Mouse (Mus musculus) stomach, embryonic 14.5 days (tissue): ENCODE results near the gene Alg12. TPM values are rescaled to one million over a fixed set of nuclear protein-coding genes. Genes with fewer than 3 reads are reported as not detected.
A peak's percentile ranks its signal among the peaks of the same experiment; 100 is the strongest.

ENCODE experiments used
- ATAC-seq: fragments of 200-750 bp; cut with Nextera tagmentation; 2 replicates; pipeline ENCODE4 v1.8.0; 2017; ENCODE audit warnings: low read depth, moderate TSS enrichment; ENCODE audit not compliant: insufficient number of reproducible peaks, insufficient read depth, low FRiP score
- H3K27ac ChIP-seq: fragments of 300-500 bp; sonication (generic); 2 replicates; pipeline ENCODE4 v1.5.1; 2014; ENCODE audit warnings: mild to moderate bottlenecking, low read length, moderate library complexity, mixed read lengths
- H3K27me3 ChIP-seq: fragments of 300-500 bp; sonication (generic); 2 replicates; pipeline ENCODE4 v1.6.1; 2014; ENCODE audit warnings: low read length, control low read depth, mixed read lengths; ENCODE audit not compliant: control insufficient read depth, insufficient read depth
- H3K36me3 ChIP-seq: fragments of 300-500 bp; sonication (generic); 2 replicates; pipeline ENCODE4 v1.6.1; 2014; ENCODE audit warnings: mild to moderate bottlenecking, control low read depth, low read length, moderate library complexity, mixed read lengths; ENCODE audit not compliant: control insufficient read depth, insufficient read depth
- H3K4me1 ChIP-seq: fragments of 300-500 bp; sonication (generic); 2 replicates; pipeline ENCODE4 v1.6.1; 2014; ENCODE audit warnings: low read length, control low read depth, mixed read lengths; ENCODE audit not compliant: control insufficient read depth, insufficient read depth
- H3K4me2 ChIP-seq: fragments of 300-500 bp; sonication (generic); replicated peaks from 2 replicates; pipeline ENCODE4 v1.6.1; 2014; ENCODE audit warnings: low read depth, low read length, control low read depth
- H3K4me3 ChIP-seq: fragments of 300-500 bp; sonication (generic); 2 replicates; pipeline ENCODE4 v1.5.1; 2014; ENCODE audit warnings: low read depth, low read length, control low read depth
- H3K9ac ChIP-seq: fragments of 300-500 bp; sonication (generic); replicated peaks from 2 replicates; pipeline ENCODE4 v1.6.1; 2014; ENCODE audit warnings: low read depth, mild to moderate bottlenecking, control low read depth, low read length, moderate library complexity, mixed read lengths
- H3K9me3 ChIP-seq: fragments of 300-500 bp; sonication (generic); 2 replicates; pipeline ENCODE4 v1.6.1; 2016; ENCODE audit warnings: low read depth, low read length, control low read depth; ENCODE audit not compliant: control insufficient read depth
- WGBS: fragments of 180-500 bp; shearing (Covaris S2); extraction: QIAGEN DNeasy Blood & Tissue Kit; methylation state at CpG from one replicate; pipeline ENCODE4 v1.1.7; 2014; 5-methylcytosine and 5-hydroxymethylcytosine counted together
- polyA plus RNA-seq: library from polyadenylated mRNA; unstranded; fragments of >200 nt; fragmentation: Nextera tagmentation; extraction: Ambion mirVana; gene quantifications from 2 replicates; pipeline ENCODE4 v1.2.1, GENCODE M21; 2014

The Alg12 gene
- polyA plus RNA-seq, 1 experiment from 2014 or later: 12.7 TPM

DNA sequence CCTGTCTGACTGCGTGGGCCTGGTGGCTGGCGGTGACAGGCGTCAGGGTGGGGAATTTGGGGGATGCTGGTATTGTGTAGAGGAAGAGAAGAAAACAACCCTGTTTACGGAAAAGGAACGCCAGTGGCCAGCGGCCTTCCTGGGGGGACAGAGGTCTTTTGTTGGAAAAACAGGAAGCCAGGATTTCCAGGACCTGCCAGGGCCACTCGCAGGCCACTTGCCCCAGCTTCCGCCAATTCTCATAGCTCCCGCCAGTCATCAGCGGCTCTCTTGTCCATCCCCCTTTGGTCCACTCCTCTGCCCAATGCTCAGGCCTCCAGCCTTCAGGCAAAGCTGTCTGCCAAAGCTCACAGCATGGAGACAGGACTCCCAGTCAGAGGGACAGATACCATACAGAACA, 21.0 kb upstream of the Alg12 start:
- Histone ChIP-seq H3K9me3 (no peaks in the 10 kb centered on the region), H3K4me3 (no peak overlapping the region), H3K4me1 (peaks cover 12% of the 10 kb centered on the region), H3K27me3 (no peaks in the 10 kb centered on the region), H3K27ac (peak overlapping the region; percentile 59; the same call in 1 of the 2 replicates), H3K4me2 (no peak overlapping the region), H3K36me3 (no peaks in the 10 kb centered on the region), H3K9ac (no peak overlapping the region)
- WGBS: 70% methylated on average over 10 of the region's 10 CpGs
- no peak for ATAC-seq

DNA sequence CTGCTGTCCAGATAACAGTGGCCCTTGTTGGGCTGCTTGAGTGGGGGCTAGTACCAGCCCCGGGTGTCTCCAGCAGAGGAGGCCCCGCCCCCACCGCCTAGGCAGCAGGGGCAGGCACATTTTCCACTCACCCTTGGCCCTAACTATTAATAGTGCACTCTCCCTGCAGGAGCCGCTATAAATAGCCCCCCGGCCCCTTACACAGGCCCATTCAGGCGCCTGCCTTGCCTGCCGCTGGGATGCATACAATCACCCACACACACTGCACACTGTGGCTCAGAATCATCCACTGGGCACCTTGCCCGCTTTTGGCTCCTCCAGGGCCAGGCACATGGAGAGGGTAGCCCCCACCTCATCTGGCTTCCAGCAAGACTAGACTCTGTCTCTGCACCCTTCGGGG, 20.2 kb upstream of the Alg12 start:
- no peak overlapping the region for H3K9ac ChIP-seq
- H3K4me1 ChIP-seq: peaks cover 12% of the 10 kb centered on the region
- ATAC-seq: peak; percentile 60
- peak overlapping the region; percentile 59; the same call in 1 of the 2 replicates for H3K27ac ChIP-seq
- H3K4me3 ChIP-seq: no peak overlapping the region
- no peaks in the 10 kb centered on the region for H3K36me3 ChIP-seq
- no peaks in the 10 kb centered on the region for H3K9me3 ChIP-seq
- no peaks in the 10 kb centered on the region for H3K27me3 ChIP-seq
- 16% methylated on average over 9 of the region's 9 CpGs for WGBS
- H3K4me2 ChIP-seq: no peak overlapping the region

DNA sequence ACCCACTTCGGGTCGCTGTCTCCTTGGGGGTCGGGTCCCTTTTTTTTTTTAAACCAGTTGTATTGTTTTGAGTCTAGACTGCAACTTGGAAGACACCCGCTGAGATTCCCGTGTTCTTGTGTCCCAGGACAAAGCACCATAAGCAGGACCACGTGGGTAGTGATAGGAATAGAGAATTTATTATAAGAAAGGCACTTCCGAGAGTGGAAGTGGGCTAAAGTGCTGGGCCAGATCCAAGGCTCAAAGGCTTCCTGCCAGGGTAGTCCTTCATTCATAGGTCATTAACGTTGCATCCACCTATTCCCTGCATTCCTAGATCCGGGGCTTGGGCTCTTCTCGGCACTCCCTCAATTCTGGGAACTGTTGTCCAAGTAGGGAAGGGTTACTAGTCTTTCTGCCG, 18.9 kb upstream of the Alg12 start:
- H3K4me1 ChIP-seq: peaks cover 12% of the 10 kb centered on the region
- ATAC-seq: no peak
- peak overlapping the region; percentile 42 for H3K4me3 ChIP-seq
- peak overlapping the region; percentile 25; the same call in 1 of the 2 replicates for H3K9ac ChIP-seq
- H3K27ac ChIP-seq: peak overlapping the region; percentile 66; the same call in 1 of the 2 replicates
- no peaks in the 10 kb centered on the region for H3K27me3 ChIP-seq
- no peaks in the 10 kb centered on the region for H3K36me3 ChIP-seq
- WGBS: 1% methylated on average over 11 of the region's 11 CpGs
- H3K9me3 ChIP-seq: no peaks in the 10 kb centered on the region
- peak overlapping the region; percentile 84 for H3K4me2 ChIP-seq

DNA sequence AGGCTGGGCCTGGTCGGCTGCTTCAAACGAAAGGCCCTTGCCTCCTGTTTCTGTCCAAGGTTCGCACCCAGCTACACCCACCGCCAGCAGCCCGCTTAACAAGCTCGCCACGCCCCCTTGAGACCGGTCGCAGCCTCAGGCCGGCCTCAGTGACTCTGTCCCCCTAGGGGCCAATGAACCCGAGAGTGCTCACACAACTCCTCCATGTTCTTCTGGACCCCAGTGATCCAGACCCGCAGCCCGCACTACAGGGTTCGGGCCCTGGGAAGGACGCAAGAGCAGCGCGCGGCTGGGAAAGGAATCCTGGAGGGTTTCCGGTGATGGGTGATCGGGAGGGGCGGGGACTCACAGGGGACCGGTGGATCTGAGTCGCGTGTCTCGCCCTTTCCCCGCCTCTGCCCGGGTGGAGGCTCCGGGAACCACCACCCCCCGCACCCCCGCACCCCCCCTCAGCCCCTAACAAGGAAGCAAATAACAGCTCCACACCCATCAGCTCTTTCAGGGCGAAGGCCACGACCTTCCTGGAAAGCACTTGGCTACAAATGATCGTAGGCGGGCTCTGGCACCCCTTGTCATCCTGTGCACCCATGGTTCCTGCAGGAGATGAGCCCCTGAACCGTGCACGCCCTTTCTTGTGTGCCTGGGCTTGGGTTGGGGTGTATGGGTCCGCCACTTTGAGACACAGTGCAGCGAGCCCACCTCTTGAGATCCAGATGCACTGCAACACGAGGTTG, 18.2 kb upstream of the Alg12 start:
- ATAC-seq: peak; percentile 76
- Histone ChIP-seq H3K9me3 (no peaks in the 10 kb centered on the region), H3K4me3 (peak overlapping the region; percentile 42), H3K9ac (peak overlapping the region; percentile 25; the same call in 1 of the 2 replicates), H3K36me3 (no peaks in the 10 kb centered on the region), H3K27ac (peak overlapping the region; percentile 66; the same call in 1 of the 2 replicates), H3K27me3 (no peaks in the 10 kb centered on the region), H3K4me1 (peaks cover 12% of the 10 kb centered on the region), H3K4me2 (peak overlapping the region; percentile 84)
- WGBS: under 1% methylated on average over 39 of the region's 39 CpGs

DNA sequence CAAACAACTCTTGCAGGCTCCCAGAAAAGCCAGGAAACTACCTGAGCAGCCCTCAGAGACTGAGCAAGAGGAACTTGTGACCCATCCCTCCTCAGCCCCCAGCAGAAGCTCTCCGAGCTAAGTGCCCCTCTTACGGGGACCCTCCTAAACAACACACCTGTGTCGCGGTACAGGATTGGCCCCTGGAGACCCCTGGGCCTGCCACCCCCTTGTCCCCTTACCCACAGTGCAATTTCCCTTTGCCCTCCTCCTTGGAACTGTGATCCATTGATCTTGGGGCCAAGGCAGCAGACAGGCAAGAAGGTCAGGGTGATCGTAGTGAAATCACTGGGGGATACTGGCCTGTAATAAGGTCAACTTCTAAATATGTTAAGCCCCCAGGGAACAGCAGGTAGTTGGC, 17.5 kb upstream of the Alg12 start:
- H3K27me3 ChIP-seq: no peaks in the 10 kb centered on the region
- H3K4me1 ChIP-seq: peaks cover 12% of the 10 kb centered on the region
- no peak overlapping the region for H3K4me3 ChIP-seq
- 54% methylated on average over 5 of the region's 5 CpGs for WGBS
- no peaks in the 10 kb centered on the region for H3K36me3 ChIP-seq
- no peak for ATAC-seq
- peak overlapping the region; percentile 84; the same call in 1 of the 2 replicates for H3K4me2 ChIP-seq
- no peaks in the 10 kb centered on the region for H3K9me3 ChIP-seq
- H3K27ac ChIP-seq: peak overlapping the region; percentile 21; the same call in 1 of the 2 replicates
- no peak overlapping the region for H3K9ac ChIP-seq

DNA sequence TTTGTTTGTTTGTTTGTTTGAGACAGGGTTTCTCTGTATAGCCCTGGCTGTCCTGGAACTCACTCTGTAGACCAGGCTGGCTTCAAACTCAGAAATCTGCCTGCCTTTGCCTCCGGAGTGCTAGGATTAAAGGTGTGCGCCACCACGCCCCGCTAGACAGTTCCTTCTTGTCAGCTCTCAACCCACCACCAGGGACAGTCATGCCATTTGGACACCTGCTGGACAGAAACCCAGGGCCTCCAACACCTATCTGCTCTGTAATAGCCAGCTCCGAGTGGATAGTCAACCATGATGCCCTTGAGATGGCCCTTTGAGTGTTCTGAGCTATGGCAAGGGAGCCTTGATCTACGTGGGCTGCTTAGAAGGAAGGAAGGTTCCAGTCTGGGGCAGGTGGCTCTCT, 16.9 kb upstream of the Alg12 start:
- Histone ChIP-seq H3K9ac (no peak overlapping the region), H3K4me2 (no peak overlapping the region), H3K27ac (peak overlapping the region; percentile 21; the same call in 1 of the 2 replicates), H3K4me3 (no peak overlapping the region), H3K27me3 (no peaks in the 10 kb centered on the region), H3K36me3 (no peaks in the 10 kb centered on the region), H3K4me1 (peaks cover 12% of the 10 kb centered on the region), H3K9me3 (no peaks in the 10 kb centered on the region)
- ATAC-seq: no peak
- WGBS: 71% methylated on average over 6 of the region's 6 CpGs

DNA sequence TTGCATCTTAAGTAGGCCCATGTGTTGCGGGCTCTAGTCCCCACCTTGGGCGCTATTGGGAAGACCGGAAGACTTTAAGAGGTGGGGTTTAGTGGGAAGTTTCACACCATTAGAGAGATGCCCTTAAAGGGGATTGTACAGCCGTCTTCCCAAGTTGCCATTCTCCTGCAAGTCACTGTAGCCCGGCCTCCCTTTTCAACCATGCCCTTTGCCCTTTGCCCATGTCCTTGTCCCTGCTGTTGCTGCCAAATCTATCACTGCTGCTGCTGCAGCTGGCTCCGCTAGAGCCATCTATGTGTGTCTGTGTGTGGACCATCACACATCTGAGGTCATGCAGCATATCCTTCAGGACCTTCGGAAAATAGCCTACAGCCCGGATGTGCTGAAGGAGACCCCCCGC, 13.4 kb upstream of the Alg12 start:
- H3K4me3 ChIP-seq: no peak overlapping the region
- WGBS: 67% methylated on average over 9 of the region's 9 CpGs
- H3K9ac ChIP-seq: no peak overlapping the region
- H3K27me3 ChIP-seq: no peaks in the 10 kb centered on the region
- H3K27ac ChIP-seq: no peak overlapping the region
- H3K36me3 ChIP-seq: no peaks in the 10 kb centered on the region
- no peaks in the 10 kb centered on the region for H3K9me3 ChIP-seq
- H3K4me1 ChIP-seq: 0 out of 2 replicates have a peak, but pooled peaks cover 2% of the 10 kb centered on the region
- no peak overlapping the region for H3K4me2 ChIP-seq
- ATAC-seq: no peak

DNA sequence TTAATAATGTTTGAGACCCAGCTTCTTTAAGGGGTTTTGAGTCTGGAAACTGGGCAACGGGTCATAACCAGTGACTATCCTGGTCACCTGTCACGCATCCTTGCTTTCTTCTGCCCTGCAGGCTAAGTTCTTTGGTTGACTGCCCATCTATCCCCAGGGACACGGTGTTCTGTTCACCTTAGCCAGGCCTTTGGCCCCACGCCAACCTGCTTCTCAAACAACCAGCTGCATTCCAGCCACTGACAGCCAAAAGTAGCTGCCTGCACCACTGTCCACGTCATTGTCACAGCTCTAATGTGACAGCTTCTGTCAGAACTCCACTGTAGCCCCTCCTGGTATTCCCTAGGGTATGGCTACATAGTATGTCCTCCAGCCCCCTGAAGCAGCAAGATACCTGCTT, 12.4 kb upstream of the Alg12 start:
- H3K36me3 ChIP-seq: no peaks in the 10 kb centered on the region
- no peak overlapping the region for H3K9ac ChIP-seq
- H3K4me1 ChIP-seq: no peaks in the 10 kb centered on the region
- H3K4me3 ChIP-seq: no peak overlapping the region
- no peaks in the 10 kb centered on the region for H3K27me3 ChIP-seq
- ATAC-seq: no peak
- H3K9me3 ChIP-seq: no peaks in the 10 kb centered on the region
- H3K4me2 ChIP-seq: no peak overlapping the region
- 56% methylated on average over 5 of the region's 5 CpGs for WGBS
- H3K27ac ChIP-seq: no peak overlapping the region
